Mouse (Mus musculus): ENCODE measurements around the gene Cdh13. TPM values are rescaled to one million over a fixed set of nuclear protein-coding genes. Genes with fewer than 3 reads are reported as not detected.

Gene Cdh13
- total RNA-seq, 2 experiments from 2014 or later = 5.9 to 6.2 TPM

- peak; percentile 81 to 85 for DNase-seq
Measured at GRCm38 (mm10) chr8:119358836-119359235, 1075.3 kb downstream of the Cdh13 start.

DNA sequence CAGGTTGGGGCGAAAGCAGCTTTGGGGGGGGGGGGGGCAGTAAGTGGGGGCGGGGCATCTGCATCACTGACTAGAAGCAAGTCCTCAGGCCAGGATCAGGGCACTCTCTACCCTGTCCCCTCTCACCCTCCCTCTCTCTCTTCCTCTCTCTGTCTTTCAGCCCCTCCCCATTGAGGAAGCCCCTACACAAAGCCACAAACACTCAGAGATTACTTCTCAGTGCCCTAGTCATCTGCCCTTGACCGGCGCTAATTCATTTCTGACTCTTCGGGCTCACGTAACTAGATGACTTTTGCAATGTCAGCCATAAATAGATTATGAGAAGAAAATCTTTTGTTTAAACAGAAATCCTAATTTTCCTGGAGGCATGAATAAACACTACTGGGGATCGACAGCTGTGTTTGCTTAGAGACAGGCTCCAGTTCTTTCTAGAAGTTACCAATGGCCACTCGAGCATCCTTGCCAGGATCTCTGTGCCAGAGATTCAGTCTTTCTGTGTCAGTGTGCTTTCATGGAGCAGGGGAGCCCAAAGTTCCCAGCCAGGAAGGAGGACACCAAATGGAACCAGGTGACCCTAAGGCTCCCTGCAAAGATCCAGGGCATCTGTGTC, 1077.3 kb downstream of the Cdh13 start:
- peak; percentile 16 to 34 for DNase-seq

Data from adrenal gland, postnatal 36 days (tissue).